Mouse (Mus musculus): ENCODE measurements around the gene Slc25a21. TPM values are rescaled to one million over a fixed set of nuclear protein-coding genes. Genes with fewer than 3 reads are reported as not detected.

Gene Slc25a21
- total and polyA plus RNA-seq, 3 experiments: 0.07 to 0.52 (median 0.40) TPM

GRCm38 (mm10) chr12:56877796-56878195 is 319.5 kb downstream of the Slc25a21 start:
- DNase-seq: no peak

GRCm38 (mm10) chr12:56876549-56876948 is 320.7 kb downstream of the Slc25a21 start:
- DNase-seq: no peak

GRCm38 (mm10) chr12:56873204-56873603 is 324.1 kb downstream of the Slc25a21 start:
- no peak for DNase-seq

- DNase-seq: no peak
These were observed 326.7 kb downstream of the Slc25a21 start for GRCm38 (mm10) chr12:56870569-56870968.

GRCm38 (mm10) chr12:56863873-56864562 is 333.3 kb downstream of the Slc25a21 start:
- no peak for DNase-seq

GRCm38 (mm10) chr12:56852679-56853078 is 344.6 kb downstream of the Slc25a21 start:
- DNase-seq: no peak

GRCm38 (mm10) chr12:56851464-56851863 is 345.8 kb downstream of the Slc25a21 start:
- no peak for DNase-seq

GRCm38 (mm10) chr12:56829945-56830344 is 367.3 kb downstream of the Slc25a21 start:
- DNase-seq: no peak

- no peak for DNase-seq
These were observed 367.8 kb downstream of the Slc25a21 start for GRCm38 (mm10) chr12:56829455-56829883.

- no peak for DNase-seq
These were observed 369.4 kb downstream of the Slc25a21 start for GRCm38 (mm10) chr12:56827808-56828384.

GRCm38 (mm10) chr12:56824688-56825087 is 372.6 kb downstream of the Slc25a21 start:
- no peak for DNase-seq

GRCm38 (mm10) chr12:56822122-56822521 is 375.1 kb downstream of the Slc25a21 start:
- no peak for DNase-seq

- DNase-seq: no peak
These were observed 376.7 kb downstream of the Slc25a21 start for GRCm38 (mm10) chr12:56820604-56821003.

- no peak for DNase-seq
These were observed 389.8 kb downstream of the Slc25a21 start for GRCm38 (mm10) chr12:56807483-56807882.

- no peak for DNase-seq
These were observed 390.2 kb downstream of the Slc25a21 start for GRCm38 (mm10) chr12:56807078-56807477.

GRCm38 (mm10) chr12:56804487-56804886 is 392.8 kb downstream of the Slc25a21 start:
- no peak for DNase-seq

GRCm38 (mm10) chr12:56798641-56799415 is 398.4 kb downstream of the Slc25a21 start:
- DNase-seq: peak; percentile 26

- DNase-seq: no peak
These were observed 408.0 kb downstream of the Slc25a21 start for GRCm38 (mm10) chr12:56789236-56789635.

- no peak for DNase-seq
These were observed 412.0 kb downstream of the Slc25a21 start for GRCm38 (mm10) chr12:56785250-56785649.

GRCm38 (mm10) chr12:56781196-56781595 is 416.1 kb downstream of the Slc25a21 start:
- DNase-seq: no peak

GRCm38 (mm10) chr12:56779621-56780020 is 417.7 kb downstream of the Slc25a21 start:
- DNase-seq: no peak

- DNase-seq: no peak
These were observed 423.3 kb downstream of the Slc25a21 start for GRCm38 (mm10) chr12:56773941-56774340.

- DNase-seq: no peak
These were observed 427.9 kb downstream of the Slc25a21 start for GRCm38 (mm10) chr12:56769421-56769820.

All from adrenal gland, adult 2 months (tissue).